7 mouse cellular contexts compared by ENCODE assay signal in the genomic region with DNA sequence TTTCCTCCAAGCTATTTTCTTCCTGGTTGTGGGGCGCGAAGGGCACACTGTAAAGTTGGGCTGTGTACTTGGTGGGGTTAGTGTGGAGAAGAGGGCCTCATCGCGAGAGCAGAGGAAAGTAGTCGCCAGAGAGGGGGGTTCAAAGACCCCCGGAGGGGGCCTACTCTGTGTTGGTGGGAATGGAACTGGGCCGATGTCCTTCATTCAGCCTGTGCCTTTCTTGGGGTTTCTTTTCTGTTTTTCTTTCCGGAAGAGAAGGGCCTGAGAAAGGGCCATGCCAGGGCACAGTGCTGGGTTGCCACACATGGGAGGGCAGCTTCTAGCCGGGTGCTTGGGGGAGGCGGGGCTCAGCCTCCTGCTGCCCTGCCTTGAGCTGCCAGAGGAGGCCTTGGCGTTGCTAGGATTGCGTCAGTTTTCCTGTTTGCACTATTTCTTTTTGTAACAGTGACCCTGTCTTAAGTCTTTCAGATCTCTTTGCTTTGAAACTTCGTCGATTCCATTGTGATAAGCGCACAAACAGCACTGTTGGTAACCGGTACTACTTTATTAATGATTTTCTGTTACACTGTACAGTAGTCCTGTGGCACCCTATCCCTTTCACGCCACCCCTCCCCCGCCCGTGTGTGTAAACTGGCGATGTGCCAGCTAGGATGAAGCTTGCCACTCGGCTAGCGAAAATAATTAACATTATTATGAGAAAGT. TPM values are rescaled to one million over a fixed set of nuclear protein-coding genes. Genes with fewer than 3 reads are reported as not detected.
DNase-seq lines count a peak whose midpoint lies in the region; ATAC-seq lines count a peak whose summit lies in the region.

No protein-coding gene starts in this region.

- peak overlapping the region; percentile 54 for H3K4me3 ChIP-seq in limb, embryonic 13.5 days
- peak overlapping the region; percentile 55 for H3K4me3 ChIP-seq in midbrain, embryonic 14.5 days (replicated peaks; ENCODE audit: low read depth, low read length)

- ATAC-seq in limb, embryonic 13.5 days (ENCODE audit: low FRiP score, low read depth): 0 out of 2 replicates have a peak, but pooled peaks have one; percentile 51
- ATAC-seq in midbrain, embryonic 14.5 days (ENCODE audit: low FRiP score, low TSS enrichment): peak; percentile 71

- peaks cover 12% of the 10 kb centered on the region for H3K4me1 ChIP-seq in limb, embryonic 13.5 days
- H3K4me1 ChIP-seq in midbrain, embryonic 14.5 days (ENCODE audit: control insufficient read depth, insufficient read depth, low read length): no peaks in the 10 kb centered on the region

- peak overlapping the region; percentile 68 for H3K9ac ChIP-seq in limb, embryonic 13.5 days
- peak overlapping the region; percentile 73 for H3K9ac ChIP-seq in midbrain, embryonic 14.5 days (replicated peaks; ENCODE audit: low read length)

- H3K27me3 ChIP-seq in limb, embryonic 13.5 days: peaks cover 4% of the 10 kb centered on the region; the same call in 1 of the 2 replicates
- no peaks in the 10 kb centered on the region for H3K27me3 ChIP-seq in midbrain, embryonic 14.5 days (ENCODE audit: control insufficient read depth, insufficient read depth, low read length)

- peak; percentile 91 for DNase-seq in adipocyte (ENCODE audit: low spot score)
- peak; percentile 44 for DNase-seq in embryo, embryonic 10.5 days (ENCODE audit: low spot score)
- peak; percentile 98 for DNase-seq in heart, adult 11 months
- DNase-seq in kidney, adult 11 months: peak; percentile 76
- peak; percentile 77 for DNase-seq in midbrain, embryonic 14.5 days
- peak; percentile 45 to 46 for DNase-seq in spleen, adult 18-20 months

- no peaks in the 10 kb centered on the region for H3K9me3 ChIP-seq in limb, embryonic 13.5 days
- H3K9me3 ChIP-seq in midbrain, embryonic 14.5 days (ENCODE audit: control insufficient read depth, low read length): no peaks in the 10 kb centered on the region

- H3K27ac ChIP-seq in limb, embryonic 13.5 days: no peak overlapping the region
- peak overlapping the region; percentile 86 for H3K27ac ChIP-seq in midbrain, embryonic 14.5 days (replicated peaks; ENCODE audit: low read depth, low read length)

- peak overlapping the region; percentile 75 for H3K4me2 ChIP-seq in limb, embryonic 13.5 days (replicated peaks)
- peak overlapping the region; percentile 61 for H3K4me2 ChIP-seq in midbrain, embryonic 14.5 days (ENCODE audit: low read length)

- 17% methylated on average over 22 of the region's 22 CpGs for WGBS in limb, embryonic 13.5 days
- 29% methylated on average over 22 of the region's 22 CpGs for WGBS in midbrain, embryonic 14.5 days

- no peaks in the 10 kb centered on the region for H3K36me3 ChIP-seq in limb, embryonic 13.5 days
- H3K36me3 ChIP-seq in midbrain, embryonic 14.5 days (ENCODE audit: control insufficient read depth, insufficient read depth, low read length): no peaks in the 10 kb centered on the region

RNA-seq across cellular contexts. Expression of a gene that starts 4.2 kb away (rescaled TPM):
- polyA plus RNA-seq in limb, embryonic 13.5 days (2015; fragmentation: Nextera tagmentation; extraction: Ambion mirVana): 24.2 and 26.7 TPM in 2 replicates
- polyA plus RNA-seq in midbrain, embryonic 14.5 days (2014; fragmentation: Nextera tagmentation; extraction: Ambion mirVana): 55.4 and 61.1 TPM in 2 replicates

Comparison
In these comparisons a context has a peak if more than half of its experiments do, and no peak if none do; other contexts are left out.
1. DNase-seq: peak in every context shown above with its lines; median percentile 98 in heart, adult 11 months; 91 in adipocyte; 77 in midbrain, embryonic 14.5 days; 76 in kidney, adult 11 months; 46 in spleen, adult 18-20 months; 44 in embryo, embryonic 10.5 days.